Mouse (Mus musculus): ENCODE data around the gene Bag6. TPM values are rescaled to one million over a fixed set of nuclear protein-coding genes. Genes with fewer than 3 reads are reported as not detected.

Gene Bag6
- polyA plus RNA-seq, 1 experiment, result 194 TPM

- TF ChIP-seq CTCF (IDR thresholded peaks at IDR 0.05; ENCODE audit: extremely low read depth, insufficient read depth, low read length) (no peak), POLR2A (IDR thresholded peaks at IDR 0.05; ENCODE audit: extremely low read depth, insufficient read depth, low read length) (no peak)
- Histone ChIP-seq H3K27ac (ENCODE audit: insufficient read depth, low read length) (no peak overlapping the region), H3K4me1 (ENCODE audit: control insufficient read depth, insufficient read depth, low read length) (no peaks in the 10 kb centered on the region), H3K4me3 (ENCODE audit: insufficient read depth, low read length) (no peak overlapping the region)
Observed at GRCm38 (mm10) chr17:35196321-35196641, 61.3 kb downstream of the Bag6 start.

Other genes starting within 250 kb of the Bag6 start
- gene C2, start 236.9 kb upstream of the Bag6 start, polyA plus RNA-seq (2012; rRNA removed), result 3.2 and 3.4 TPM in 2 replicates
- gene Ehmt2, start 236.7 kb upstream of the Bag6 start, polyA plus RNA-seq (2012; rRNA removed), result 247 and 264 TPM in 2 replicates
- 0.46 and 0.49 TPM in 2 replicates for gene Slc44a4, start 220.7 kb upstream of the Bag6 start, polyA plus RNA-seq (2012; rRNA removed)
- gene Neu1, start 203.9 kb upstream of the Bag6 start, polyA plus RNA-seq (2012; rRNA removed), result 49.4 and 50.5 TPM in 2 replicates
- 8.4 and 11.6 TPM in 2 replicates for gene Hspa1b, start 175.9 kb upstream of the Bag6 start, polyA plus RNA-seq (2012; rRNA removed)
- not detected in 2 replicates for gene Gm20481, start 165.3 kb upstream of the Bag6 start, polyA plus RNA-seq (2012; rRNA removed)
- gene Hspa1a, start 163.0 kb upstream of the Bag6 start, polyA plus RNA-seq (2012; rRNA removed), result 12.0 and 14.0 TPM in 2 replicates
- gene Hspa1l, start 162.5 kb upstream of the Bag6 start, polyA plus RNA-seq (2012; rRNA removed), result 0.50 and 0.59 TPM in 2 replicates
- gene Lsm2, start 153.3 kb upstream of the Bag6 start, polyA plus RNA-seq (2012; rRNA removed), result 36.9 and 37.2 TPM in 2 replicates
- gene Vars, start 134.2 kb upstream of the Bag6 start, polyA plus RNA-seq (2012; rRNA removed), result 43.7 and 46.6 TPM in 2 replicates
- 0.29 and 0.36 TPM in 2 replicates for gene Vwa7, start 118.6 kb upstream of the Bag6 start, polyA plus RNA-seq (2012; rRNA removed)
- 0.94 and 0.96 TPM in 2 replicates for gene Sapcd1, start 107.2 kb upstream of the Bag6 start, polyA plus RNA-seq (2012; rRNA removed)
- gene Msh5, start 88.4 kb upstream of the Bag6 start, polyA plus RNA-seq (2012; rRNA removed), result 0.58 and 0.72 TPM in 2 replicates
- 18.4 and 18.7 TPM in 2 replicates for gene Clic1, start 85.2 kb upstream of the Bag6 start, polyA plus RNA-seq (2012; rRNA removed)
- 25.1 and 26.8 TPM in 2 replicates for gene Ddah2, start 76.1 kb upstream of the Bag6 start, polyA plus RNA-seq (2012; rRNA removed)
- not detected in 2 replicates for gene Ly6g6c, start 69.8 kb upstream of the Bag6 start, polyA plus RNA-seq (2012; rRNA removed)
- not detected in 2 replicates for gene Mpig6b, start 69.0 kb upstream of the Bag6 start, polyA plus RNA-seq (2012; rRNA removed)
- gene Ly6g6e, start 58.3 kb upstream of the Bag6 start, polyA plus RNA-seq (2012; rRNA removed), result 4.8 and 5.5 TPM in 2 replicates
- 1.8 and 3.6 TPM in 2 replicates for gene Ly6g6d, start 57.1 kb upstream of the Bag6 start, polyA plus RNA-seq (2012; rRNA removed)
- 0.44 and 1.1 TPM in 2 replicates for gene Ly6g6f, start 49.6 kb upstream of the Bag6 start, polyA plus RNA-seq (2012; rRNA removed)
- 147 and 159 TPM in 2 replicates for gene Abhd16a, start 45.9 kb upstream of the Bag6 start, polyA plus RNA-seq (2012; rRNA removed)
- gene Ly6g5c, start 26.9 kb upstream of the Bag6 start, polyA plus RNA-seq (2012; rRNA removed), result not detected in 2 replicates
- 0.91 and 1.3 TPM in 2 replicates for gene Ly6g5b, start 19.8 kb upstream of the Bag6 start, polyA plus RNA-seq (2012; rRNA removed)
- gene Gpank1, start 13.7 kb upstream of the Bag6 start, polyA plus RNA-seq (2012; rRNA removed), result 20.4 and 21.0 TPM in 2 replicates
- gene Csnk2b, start 13.1 kb upstream of the Bag6 start, polyA plus RNA-seq (2012; rRNA removed), result 191 and 200 TPM in 2 replicates
- 9.6 and 10.3 TPM in 2 replicates for gene D17H6S53E, start 8.8 kb upstream of the Bag6 start, polyA plus RNA-seq (2012; rRNA removed)
- 0.13 TPM in 2 replicates for gene Apom, start 3.1 kb upstream of the Bag6 start, polyA plus RNA-seq (2012; rRNA removed)
- gene Prrc2a, start 29.7 kb downstream of the Bag6 start, polyA plus RNA-seq (2012; rRNA removed), result 269 and 273 TPM in 2 replicates
- 13.0 and 13.2 TPM in 2 replicates for gene Aif1, start 40.9 kb downstream of the Bag6 start, polyA plus RNA-seq (2012; rRNA removed)
- 18.9 and 20.2 TPM in 2 replicates for gene Lst1, start 53.3 kb downstream of the Bag6 start, polyA plus RNA-seq (2012; rRNA removed)
- gene Ltb, start 59.3 kb downstream of the Bag6 start, polyA plus RNA-seq (2012; rRNA removed), result 0.71 and 1.5 TPM in 2 replicates
- 0.06 and 0.11 TPM in 2 replicates for gene Tnf, start 66.8 kb downstream of the Bag6 start, polyA plus RNA-seq (2012; rRNA removed)
- 0.19 and 0.32 TPM in 2 replicates for gene Lta, start 70.2 kb downstream of the Bag6 start, polyA plus RNA-seq (2012; rRNA removed)
- not detected in 2 replicates for gene Gm16181, start 85.7 kb downstream of the Bag6 start, polyA plus RNA-seq (2012; rRNA removed)
- 765 and 777 TPM in 2 replicates for gene Atp6v1g2, start 98.5 kb downstream of the Bag6 start, polyA plus RNA-seq (2012; rRNA removed)
- 12.2 and 13.8 TPM in 2 replicates for gene Nfkbil1, start 100.6 kb downstream of the Bag6 start, polyA plus RNA-seq (2012; rRNA removed)
- gene Ddx39b, start 106.6 kb downstream of the Bag6 start, polyA plus RNA-seq (2012; rRNA removed), result 382 and 400 TPM in 2 replicates
- gene H2-D1, start 127.6 kb downstream of the Bag6 start, polyA plus RNA-seq (2012; rRNA removed), result 64.1 and 72.6 TPM in 2 replicates
- 0.68 and 0.88 TPM in 2 replicates for gene H2-Q1, start 185.2 kb downstream of the Bag6 start, polyA plus RNA-seq (2012; rRNA removed)
- gene H2-Q2, start 207.1 kb downstream of the Bag6 start, polyA plus RNA-seq (2012; rRNA removed), result 0.57 and 0.96 TPM in 2 replicates
- gene H2-Q4, start 244.4 kb downstream of the Bag6 start, polyA plus RNA-seq (2012; rRNA removed), result 6.2 and 6.5 TPM in 2 replicates

All from cortical plate, adult 2 months (tissue).